Mouse (Mus musculus) kidney, adult 2 months (tissue): ENCODE measurements around the gene Ehd4. TPM values are rescaled to one million over a fixed set of nuclear protein-coding genes. Genes with fewer than 3 reads are reported as not detected.
A peak's percentile ranks its signal among the peaks of the same experiment; 100 is the strongest.

Experiments
- DNase-seq: peaks from one replicate; pipeline ENCODE4 v3.0.0; 2021
- H3K27ac ChIP-seq: fragments of 200-500 bp; 2 replicates; pipeline ENCODE4 v1.5.1; 2012; ENCODE audit warnings: low read depth, low read length, control low read depth, inconsistent platforms; ENCODE audit not compliant: insufficient read depth
- H3K27me3 ChIP-seq: fragments of 200-500 bp; replicated peaks from 2 replicates; pipeline ENCODE4 v1.6.1; 2012; ENCODE audit warnings: mild to moderate bottlenecking, moderate library complexity, low read length, inconsistent platforms; ENCODE audit not compliant: control insufficient read depth, insufficient read depth
- H3K36me3 ChIP-seq: fragments of 200-500 bp; 2 replicates; pipeline ENCODE4 v1.6.1; 2012; ENCODE audit warnings: mild to moderate bottlenecking, moderate library complexity, low read length, inconsistent platforms; ENCODE audit not compliant: control insufficient read depth, insufficient read depth
- H3K4me1 ChIP-seq: fragments of 200-500 bp; 2 replicates; pipeline ENCODE4 v1.6.1; 2011; ENCODE audit warnings: low read length; ENCODE audit not compliant: control insufficient read depth, insufficient read depth
- H3K4me3 ChIP-seq: fragments of 200-500 bp; 2 replicates; pipeline ENCODE4 v1.5.1; 2011; ENCODE audit warnings: mild to moderate bottlenecking, low read depth, low read length, control low read depth; ENCODE audit not compliant: insufficient read depth
- CTCF ChIP-seq: fragments of 200-500 bp; conservative IDR thresholded peaks from 2 replicates; pipeline ENCODE4 v1.5.1; 2011; ENCODE audit warnings: low read depth, mild to moderate bottlenecking, control low read depth, low read length, moderate library complexity, mixed read lengths; ENCODE audit not compliant: insufficient read depth, insufficient read length
- POLR2A ChIP-seq: fragments of 200-500 bp; IDR thresholded peaks from one replicate; pipeline ENCODE4 v1.6.1; 2011; ENCODE audit warnings: low read depth, low read length, control low read depth
- WGBS: fragments of 180-500 bp; shearing (Covaris S2); methylation state at CpG from one replicate; pipeline ENCODE4 v1.1.7; 2018; 5-methylcytosine and 5-hydroxymethylcytosine counted together
- polyA plus RNA-seq: library from polyadenylated mRNA; depleted of rRNA; stranded (reverse); fragments of >200 nt; gene quantifications from 2 replicates; pipeline ENCODE4 v1.2.3, GENCODE M21; 2012; rRNA removed

Gene Ehd4
- polyA plus RNA-seq, 1 experiment = 38.2 TPM

DNA sequence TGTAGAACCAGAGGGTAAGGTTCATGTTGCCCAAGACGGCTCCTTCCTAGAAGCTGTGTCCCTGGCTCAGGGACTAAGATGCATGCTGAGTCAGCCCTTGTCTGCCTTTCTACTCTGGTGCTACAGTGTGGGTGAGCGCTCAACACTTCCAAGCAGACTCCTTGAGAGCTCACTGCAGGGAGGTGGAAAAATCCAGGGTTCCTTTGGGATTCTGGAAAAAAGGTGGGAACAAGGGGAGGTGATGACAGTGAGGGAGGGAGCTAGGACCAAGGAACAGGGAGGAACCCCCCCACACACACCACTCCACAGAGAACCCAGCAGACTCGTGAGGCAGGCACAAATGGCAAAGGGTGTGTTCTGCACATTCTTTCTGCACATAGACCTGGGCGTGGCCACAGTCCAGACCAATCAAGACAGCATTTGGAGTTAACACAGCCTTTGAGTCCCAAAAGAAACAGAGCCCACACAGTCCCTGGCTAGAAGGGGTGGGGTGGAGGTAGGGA, 110.3 kb downstream of the Ehd4 start:
- TF ChIP-seq CTCF (no peak), POLR2A (no peak)
- Histone ChIP-seq H3K36me3 (no peaks in the 10 kb centered on the region), H3K27ac (no peak overlapping the region), H3K4me3 (no peak overlapping the region), H3K27me3 (no peaks in the 10 kb centered on the region), H3K4me1 (no peaks in the 10 kb centered on the region)
- 42% methylated on average over 4 of the region's 4 CpGs for WGBS
- peak; percentile 43 for DNase-seq

DNA sequence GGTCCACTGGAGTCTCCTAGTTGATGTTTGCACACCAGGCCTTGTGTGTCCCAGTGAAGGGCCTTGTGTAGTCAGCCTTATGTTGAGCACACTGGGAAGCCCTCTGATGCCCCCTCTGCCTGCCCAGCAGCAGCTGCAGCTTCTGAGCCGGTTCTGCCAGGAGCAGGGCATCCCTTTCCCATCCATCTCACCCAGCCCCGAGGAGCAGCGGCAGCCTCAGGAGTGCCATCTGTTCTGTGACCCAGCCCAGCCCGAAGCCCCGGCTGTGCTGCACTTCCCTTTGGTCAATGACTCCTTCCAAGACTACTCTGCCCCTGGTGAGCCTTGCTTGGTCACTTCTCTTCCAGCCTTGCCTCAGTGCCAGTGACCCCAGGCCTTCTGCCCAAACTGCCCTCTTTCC, 113.4 kb downstream of the Ehd4 start:
- no peak for TF ChIP-seq CTCF
- Histone ChIP-seq H3K27ac (no peak overlapping the region), H3K4me1 (no peaks in the 10 kb centered on the region), H3K4me3 (no peak overlapping the region), H3K27me3 (no peaks in the 10 kb centered on the region), H3K36me3 (no peaks in the 10 kb centered on the region)
- no peak for DNase-seq
- 86% methylated on average over 5 of the region's 5 CpGs for WGBS

Other genes with a start within 250 kb of the Ehd4 start
- gene Mapkbp1, start 181.9 kb downstream of the Ehd4 start, polyA plus RNA-seq = 9.0 and 11.5 TPM in 2 replicates
- 8.9 and 9.0 TPM in 2 replicates for gene Jmjd7, start 127.1 kb downstream of the Ehd4 start, polyA plus RNA-seq
- gene Gm28042, start 127.1 kb downstream of the Ehd4 start, polyA plus RNA-seq = 2.0 and 2.4 TPM in 2 replicates
- 1.6 and 1.8 TPM in 2 replicates for gene Pla2g4b, start 121.2 kb downstream of the Ehd4 start, polyA plus RNA-seq
- gene Pla2g4e, start 90.7 kb upstream of the Ehd4 start, polyA plus RNA-seq = 0.01 and 0.33 TPM in 2 replicates
- 0.03 TPM in 1 of 2 replicates, not detected in the other for gene Pla2g4d, start 134.6 kb upstream of the Ehd4 start, polyA plus RNA-seq
- 0.04 and 0.25 TPM in 2 replicates for gene Pla2g4f, start 159.6 kb upstream of the Ehd4 start, polyA plus RNA-seq
- 16.8 and 22.7 TPM in 2 replicates for gene Vps39, start 198.5 kb upstream of the Ehd4 start, polyA plus RNA-seq
- 26.9 and 28.3 TPM in 2 replicates for gene Ganc, start 249.3 kb upstream of the Ehd4 start, polyA plus RNA-seq
- 9.2 and 10.3 TPM in 2 replicates for gene Tmem87a, start 249.5 kb upstream of the Ehd4 start, polyA plus RNA-seq